14 mouse cellular contexts compared by ENCODE assay signal in the genomic region with DNA sequence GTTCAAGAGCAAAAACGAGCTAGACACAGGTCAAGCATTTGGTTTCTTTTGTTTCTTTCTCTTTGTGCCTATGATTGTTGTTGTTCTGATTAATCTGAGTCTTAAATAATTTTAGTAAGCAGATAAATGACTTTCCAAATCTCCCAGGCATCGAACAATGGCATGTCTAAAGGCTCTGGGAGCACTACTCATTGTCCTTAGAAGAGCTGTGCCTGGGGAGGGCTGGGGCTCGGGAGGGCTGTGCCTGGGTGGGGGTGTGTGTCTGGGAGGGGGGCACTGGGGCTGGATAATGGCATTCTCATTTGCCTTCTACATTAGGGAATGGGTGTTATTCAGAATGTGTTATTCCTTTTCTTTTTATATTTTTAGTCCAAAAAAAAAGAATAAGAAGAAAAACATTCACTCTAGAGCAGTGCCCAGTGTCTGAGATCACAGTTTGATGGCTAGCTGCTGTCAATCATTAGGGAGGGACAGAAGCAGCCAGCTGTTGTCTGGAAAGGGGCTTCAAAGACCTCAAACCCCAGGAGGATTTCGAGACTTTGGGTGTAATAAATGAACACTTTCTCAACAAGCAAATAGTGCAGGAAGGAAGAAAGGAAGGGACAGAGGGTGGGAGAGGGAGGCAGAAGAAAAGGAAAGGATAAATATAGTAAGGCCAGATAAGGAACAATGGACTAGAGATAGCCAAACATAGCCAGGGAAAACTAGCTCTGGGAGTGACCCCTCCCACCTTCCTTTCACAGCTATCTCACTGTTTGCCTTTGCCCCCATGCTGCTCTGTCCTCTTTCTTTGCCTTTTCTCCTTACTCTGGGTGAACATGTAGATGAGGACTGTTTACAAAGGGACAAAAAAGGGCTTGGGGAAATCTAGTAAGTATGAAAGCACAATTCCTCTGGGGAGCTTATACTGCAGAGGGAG.
DNase-seq lines count a peak whose midpoint lies in the region; ATAC-seq and TF ChIP-seq lines count a peak whose summit lies in the region.
"Had no signal": no experiment of that assay in that cellular context is flagged by ENCODE, and none has a peak within 500 bp of the region (broad histone marks: within the 10 kb centered on the region; RNA-seq: fewer than 3 reads in every experiment).

No protein-coding gene starts in this region.

- no peak overlapping the region for H3K4me2 ChIP-seq in kidney, postnatal 0 days (ENCODE audit: low read length)
- H3K4me2 ChIP-seq in forebrain, embryonic 13.5 days: no peak overlapping the region
- H3K4me2 ChIP-seq in heart, postnatal 0 days (ENCODE audit: low read depth, low read length): peak overlapping the region; percentile 21; the same call in 1 of the 2 replicates
- H3K4me2 ChIP-seq in midbrain, embryonic 13.5 days (replicated peaks): no peak overlapping the region
- H3K4me2 ChIP-seq: liver, embryonic 13.5 days had no signal

- H3K36me3 ChIP-seq in kidney, postnatal 0 days (ENCODE audit: insufficient read depth, low read length): no peaks in the 10 kb centered on the region
- no peaks in the 10 kb centered on the region for H3K36me3 ChIP-seq in kidney, adult 2 months (ENCODE audit: control insufficient read depth, insufficient read depth, low read length)
- H3K36me3 ChIP-seq in forebrain, embryonic 13.5 days (ENCODE audit: poor library complexity, severe bottlenecking): no peaks in the 10 kb centered on the region
- H3K36me3 ChIP-seq in heart, postnatal 0 days (replicated peaks; ENCODE audit: control insufficient read depth, insufficient read depth, low read length): no peaks in the 10 kb centered on the region
- H3K36me3 ChIP-seq in midbrain, embryonic 13.5 days: no peaks in the 10 kb centered on the region
- H3K36me3 ChIP-seq: liver, embryonic 13.5 days had no signal

- ATAC-seq in kidney, postnatal 0 days (replicated peaks; ENCODE audit: low FRiP score, low read depth): no peak
- peak; percentile 10; the same call in 1 of the 2 replicates for ATAC-seq in forebrain, embryonic 13.5 days
- peak; percentile 57; the same call in 1 of the 2 replicates for ATAC-seq in heart, postnatal 0 days (ENCODE audit: insufficient read depth, low read depth)
- peak; percentile 80 for ATAC-seq in midbrain, embryonic 13.5 days
- ATAC-seq: CD4-positive, CD25-positive, alpha-beta regulatory T cell, adult 4 months had no signal

- TF ChIP-seq CTCF in kidney, postnatal 0 days (IDR thresholded peaks at IDR 0.05; ENCODE audit: low read depth): no peak
- TF ChIP-seq CTCF in kidney, adult 2 months (conservative IDR thresholded peaks at IDR 0.05; ENCODE audit: insufficient read depth, insufficient read length, low read depth, low read length): no peak
- no peak for TF ChIP-seq CTCF in heart, postnatal 0 days (IDR thresholded peaks at IDR 0.05; ENCODE audit: low read depth)

- no peak overlapping the region for H3K27ac ChIP-seq in kidney, postnatal 0 days
- H3K27ac ChIP-seq in kidney, adult 2 months (ENCODE audit: insufficient read depth, low read depth, low read length): no peak overlapping the region
- no peak overlapping the region for H3K27ac ChIP-seq in forebrain, embryonic 13.5 days
- peak overlapping the region; percentile 36 for H3K27ac ChIP-seq in heart, postnatal 0 days (ENCODE audit: low read depth)
- peak overlapping the region; percentile 65 for H3K27ac ChIP-seq in midbrain, embryonic 13.5 days
- H3K27ac ChIP-seq: liver, embryonic 13.5 days had no signal

- no peaks in the 10 kb centered on the region for H3K9me3 ChIP-seq in kidney, postnatal 0 days (replicated peaks; ENCODE audit: low read length)
- H3K9me3 ChIP-seq in forebrain, embryonic 13.5 days (replicated peaks): no peaks in the 10 kb centered on the region
- no peaks in the 10 kb centered on the region for H3K9me3 ChIP-seq in heart, postnatal 0 days (replicated peaks; ENCODE audit: control insufficient read depth, low read length)
- H3K9me3 ChIP-seq in midbrain, embryonic 13.5 days: no peaks in the 10 kb centered on the region
- H3K9me3 ChIP-seq: liver, embryonic 13.5 days had no signal

- peak; percentile 10 for DNase-seq in kidney, postnatal 0 days (ENCODE audit: low spot score)
- no peak for DNase-seq in kidney, adult 2 months
- peak; percentile 39 for DNase-seq in heart, postnatal 0 days (ENCODE audit: low spot score)
- DNase-seq in adrenal gland, adult 8-10 months: no peak
- DNase-seq in frontal cortex, postnatal 10 days (ENCODE audit: low spot score in 2 of 2): no peak
- DNase-seq in neural tube, embryonic 10.5 days (ENCODE audit: extremely low spot score, low spot score): no peak
- DNase-seq: adrenal gland, postnatal 10 days; kidney, postnatal 14 days; liver, embryonic 13.5 days; spleen, adult 18-20 months; thymus, postnatal 14 days had no signal

- H3K4me1 ChIP-seq in kidney, postnatal 0 days (replicated peaks; ENCODE audit: insufficient read depth, low read length): no peaks in the 10 kb centered on the region
- no peaks in the 10 kb centered on the region for H3K4me1 ChIP-seq in kidney, adult 2 months (ENCODE audit: control insufficient read depth, insufficient read depth, low read length)
- 0 out of 2 replicates have a peak, but pooled peaks cover 5% of the 10 kb centered on the region for H3K4me1 ChIP-seq in forebrain, embryonic 13.5 days
- H3K4me1 ChIP-seq in heart, postnatal 0 days (ENCODE audit: control insufficient read depth, insufficient read depth): peaks cover 14% of the 10 kb centered on the region
- H3K4me1 ChIP-seq in midbrain, embryonic 13.5 days (replicated peaks): peaks cover 11% of the 10 kb centered on the region
- H3K4me1 ChIP-seq: liver, embryonic 13.5 days had no signal

- TF ChIP-seq POLR2A in kidney, adult 2 months (IDR thresholded peaks at IDR 0.05; ENCODE audit: low read depth, low read length): no peak

- no peak overlapping the region for H3K4me3 ChIP-seq in kidney, postnatal 0 days (replicated peaks; ENCODE audit: low read depth, low read length)
- no peak overlapping the region for H3K4me3 ChIP-seq in kidney, adult 2 months (ENCODE audit: insufficient read depth, low read depth, low read length)
- no peak overlapping the region for H3K4me3 ChIP-seq in forebrain, embryonic 13.5 days
- no peak overlapping the region for H3K4me3 ChIP-seq in heart, postnatal 0 days (ENCODE audit: low read depth, low read length)
- H3K4me3 ChIP-seq in midbrain, embryonic 13.5 days (replicated peaks): no peak overlapping the region
- H3K4me3 ChIP-seq: liver, embryonic 13.5 days had no signal

- 32% methylated on average over 4 of the region's 4 CpGs for WGBS in kidney, postnatal 0 days
- WGBS in kidney, adult 2 months: 51% methylated on average over 4 of the region's 4 CpGs
- 12% methylated on average over 4 of the region's 4 CpGs for WGBS in forebrain, embryonic 13.5 days
- WGBS in heart, postnatal 0 days: 21% methylated on average over 4 of the region's 4 CpGs
- 3% methylated on average over 4 of the region's 4 CpGs for WGBS in midbrain, embryonic 13.5 days

- H3K9ac ChIP-seq in kidney, postnatal 0 days (ENCODE audit: low read depth, low read length): no peak overlapping the region
- no peak overlapping the region for H3K9ac ChIP-seq in forebrain, embryonic 13.5 days
- H3K9ac ChIP-seq in heart, postnatal 0 days (replicated peaks; ENCODE audit: low read depth, low read length): no peak overlapping the region
- no peak overlapping the region for H3K9ac ChIP-seq in midbrain, embryonic 13.5 days (replicated peaks)
- H3K9ac ChIP-seq: liver, embryonic 13.5 days had no signal

- no peaks in the 10 kb centered on the region for H3K27me3 ChIP-seq in kidney, postnatal 0 days (ENCODE audit: insufficient read depth, low read length)
- H3K27me3 ChIP-seq in kidney, adult 2 months (replicated peaks; ENCODE audit: control insufficient read depth, insufficient read depth, low read length): no peaks in the 10 kb centered on the region
- H3K27me3 ChIP-seq in forebrain, embryonic 13.5 days: no peaks in the 10 kb centered on the region
- no peaks in the 10 kb centered on the region for H3K27me3 ChIP-seq in heart, postnatal 0 days (ENCODE audit: control insufficient read depth, insufficient read depth, low read length)
- no peaks in the 10 kb centered on the region for H3K27me3 ChIP-seq in midbrain, embryonic 13.5 days
- H3K27me3 ChIP-seq: liver, embryonic 13.5 days had no signal

- no peak for TF ChIP-seq EP300 in heart, postnatal 0 days (IDR thresholded peaks at IDR 0.05; ENCODE audit: low read depth)

Comparison
In these comparisons a context has a peak if more than half of its experiments do, and no peak if none do; other contexts are left out.
1. DNase-seq: peak in kidney, postnatal 0 days (single experiment) and heart, postnatal 0 days (single experiment); none in kidney, adult 2 months (single experiment), adrenal gland, adult 8-10 months (single experiment), frontal cortex, postnatal 10 days (0 of 2) and neural tube, embryonic 10.5 days (single experiment).
2. H3K27ac ChIP-seq: peak in heart, postnatal 0 days (single experiment) and midbrain, embryonic 13.5 days (single experiment); none in kidney, postnatal 0 days (single experiment), kidney, adult 2 months (single experiment) and forebrain, embryonic 13.5 days (single experiment).